21 mouse cellular contexts compared by ENCODE assay signal in genomic region chr3:117265790-117266189, GRCm38 (mm10).
DNase-seq lines count a peak whose midpoint lies in the region; ATAC-seq and TF ChIP-seq lines count a peak whose summit lies in the region.
"Had no signal": no experiment of that assay in that cellular context is flagged by ENCODE, and none has a peak within 500 bp of the region (broad histone marks: within the 10 kb centered on the region; RNA-seq: fewer than 3 reads in every experiment).

No protein-coding gene starts in this region.

- ATAC-seq in stomach, postnatal 0 days (ENCODE audit: low FRiP score, low TSS enrichment), result no peak
- ATAC-seq: intestine, postnatal 0 days had no signal

- H3K4me3 ChIP-seq in stomach, postnatal 0 days (ENCODE audit: low read depth, low read length), result no peak overlapping the region
- H3K4me3 ChIP-seq: embryonic facial prominence, embryonic 12.5 days; heart, embryonic 12.5 days; hindbrain, embryonic 10.5 days; limb, embryonic 13.5 days; liver, embryonic 13.5 days; midbrain, embryonic 12.5 days had no signal

- no peak overlapping the region for H3K9ac ChIP-seq in stomach, postnatal 0 days (ENCODE audit: low read length)
- H3K9ac ChIP-seq: embryonic facial prominence, embryonic 12.5 days; heart, embryonic 12.5 days; limb, embryonic 13.5 days; liver, embryonic 13.5 days; lung, embryonic 14.5 days; midbrain, embryonic 12.5 days had no signal

- no peaks in the 10 kb centered on the region for H3K36me3 ChIP-seq in stomach, postnatal 0 days (ENCODE audit: control insufficient read depth, insufficient read depth, low read length)
- H3K36me3 ChIP-seq: embryonic facial prominence, embryonic 12.5 days; heart, embryonic 12.5 days; hindbrain, embryonic 10.5 days; limb, embryonic 13.5 days; liver, embryonic 13.5 days; midbrain, embryonic 12.5 days had no signal

- TF ChIP-seq EP300 in stomach, postnatal 0 days (optimal IDR thresholded peaks at IDR 0.05), result no peak

- no peak for TF ChIP-seq CTCF in stomach, postnatal 0 days (IDR thresholded peaks at IDR 0.05; ENCODE audit: low read depth)

- no peak overlapping the region for H3K27ac ChIP-seq in stomach, postnatal 0 days (replicated peaks)
- H3K27ac ChIP-seq: embryonic facial prominence, embryonic 12.5 days; hindbrain, embryonic 10.5 days; limb, embryonic 13.5 days; liver, embryonic 13.5 days; midbrain, embryonic 12.5 days had no signal

- H3K4me2 ChIP-seq in stomach, postnatal 0 days (replicated peaks; ENCODE audit: low read depth), result no peak overlapping the region
- H3K4me2 ChIP-seq: embryonic facial prominence, embryonic 12.5 days; heart, embryonic 12.5 days; limb, embryonic 13.5 days; liver, embryonic 13.5 days; lung, embryonic 14.5 days; midbrain, embryonic 12.5 days had no signal

- peak; percentile 71 for DNase-seq in right cerebral cortex, adult 18-20 months
- DNase-seq in right cerebral cortex, postnatal 10 days (ENCODE audit: low spot score in 2 of 2), result no peak
- peak; percentile 89 for DNase-seq in brain, adult 2 months (ENCODE audit: low read depth, low spot score)
- DNase-seq in left cerebral cortex, adult 18-20 months (ENCODE audit: low spot score in 2 of 2), result peak; percentile 39 to 58
- DNase-seq in right cerebral cortex, postnatal 36 days (ENCODE audit: low spot score in 2 of 2), result peak; percentile 55 to 62
- DNase-seq in lung, adult 18-20 months, result no peak
- DNase-seq in stomach, postnatal 0 days (ENCODE audit: low spot score), result no peak
- DNase-seq: adrenal gland, postnatal 36 days; cerebellum, adult 11 months; gastrocnemius, postnatal 14 days; heart, adult 18-20 months; heart, postnatal 10 days; kidney, postnatal 4 days; liver, embryonic 13.5 days; lung, embryonic 14.5 days had no signal

- H3K4me1 ChIP-seq in stomach, postnatal 0 days (replicated peaks; ENCODE audit: control insufficient read depth, insufficient read depth), result no peaks in the 10 kb centered on the region
- H3K4me1 ChIP-seq: embryonic facial prominence, embryonic 12.5 days; heart, embryonic 12.5 days; hindbrain, embryonic 10.5 days; limb, embryonic 13.5 days; liver, embryonic 13.5 days; midbrain, embryonic 12.5 days had no signal

- 83% methylated on average over 9 of the region's 9 CpGs for WGBS in stomach, postnatal 0 days

- H3K27me3 ChIP-seq in stomach, postnatal 0 days (ENCODE audit: control insufficient read depth, insufficient read depth, low read length), result no peaks in the 10 kb centered on the region
- H3K27me3 ChIP-seq: embryonic facial prominence, embryonic 12.5 days; heart, embryonic 12.5 days; limb, embryonic 13.5 days; liver, embryonic 13.5 days; midbrain, embryonic 12.5 days had no signal

- H3K9me3 ChIP-seq in stomach, postnatal 0 days (ENCODE audit: control insufficient read depth, low read length), result no peaks in the 10 kb centered on the region
- H3K9me3 ChIP-seq: embryonic facial prominence, embryonic 12.5 days; heart, embryonic 12.5 days; hindbrain, embryonic 10.5 days; limb, embryonic 13.5 days; liver, embryonic 13.5 days; midbrain, embryonic 12.5 days had no signal

Comparison
In these comparisons a context has a peak if more than half of its experiments do, and no peak if none do; other contexts are left out.
1. DNase-seq: peak in right cerebral cortex, adult 18-20 months (single experiment), brain, adult 2 months (single experiment), left cerebral cortex, adult 18-20 months (2 of 2) and right cerebral cortex, postnatal 36 days (2 of 2); none in right cerebral cortex, postnatal 10 days (0 of 2), lung, adult 18-20 months (0 of 2) and stomach, postnatal 0 days (single experiment).